Mouse (Mus musculus) Muller cell, postnatal 12 days (primary cell): ENCODE data around the gene Gm10720.
"Not testable (repeated sequence)": the region's sequence is repeated elsewhere in the genome, so short reads cannot be mapped to it uniquely, and the experiment has no call there.

Experiments
- DNase-seq: peaks from one replicate; pipeline ENCODE4 v3.0.0-alpha.2; 2015; ENCODE audit errors: inconsistent ontology term

The Gm10720 gene

DNA sequence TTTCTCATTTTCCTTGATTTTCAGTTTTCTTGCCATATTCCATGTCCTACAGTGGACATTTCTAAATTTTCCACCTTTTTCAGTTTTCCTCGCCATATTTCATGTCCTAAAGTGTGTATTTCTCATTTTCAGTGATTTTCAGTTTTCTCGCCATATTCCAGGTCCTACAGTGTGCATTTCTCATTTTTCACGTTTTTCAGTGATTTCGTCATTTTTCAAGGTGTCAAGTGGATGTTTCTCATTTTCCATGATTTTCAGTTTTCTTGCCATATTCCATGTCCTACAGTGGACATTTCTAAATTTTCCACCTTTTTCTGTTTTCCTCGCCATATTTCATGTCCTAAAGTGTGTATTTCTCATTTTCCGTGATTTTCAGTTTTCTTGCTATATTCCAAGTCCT lies 10.2 kb downstream of the Gm10720 start:
- DNase-seq, result not testable (repeated sequence)

DNA sequence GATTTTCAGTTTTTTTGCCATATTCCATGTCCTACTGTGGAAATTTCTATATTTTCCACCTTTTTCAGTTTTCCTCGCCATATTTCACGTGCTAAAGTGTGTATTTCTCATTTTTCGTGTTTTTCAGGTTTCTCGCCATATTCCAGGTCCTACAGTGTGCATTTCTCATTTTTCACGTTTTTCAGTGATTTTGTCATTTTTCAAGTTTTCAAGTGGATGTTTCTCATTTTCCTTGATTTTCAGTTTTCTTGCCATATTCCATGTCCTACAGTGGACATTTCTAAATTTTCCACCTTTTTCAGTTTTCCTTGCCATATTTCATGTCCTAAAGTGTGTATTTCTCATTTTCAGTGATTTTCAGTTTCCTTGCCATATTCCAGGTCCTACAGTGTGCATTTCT lies 10.7 kb downstream of the Gm10720 start:
- DNase-seq, result not testable (repeated sequence)

DNA sequence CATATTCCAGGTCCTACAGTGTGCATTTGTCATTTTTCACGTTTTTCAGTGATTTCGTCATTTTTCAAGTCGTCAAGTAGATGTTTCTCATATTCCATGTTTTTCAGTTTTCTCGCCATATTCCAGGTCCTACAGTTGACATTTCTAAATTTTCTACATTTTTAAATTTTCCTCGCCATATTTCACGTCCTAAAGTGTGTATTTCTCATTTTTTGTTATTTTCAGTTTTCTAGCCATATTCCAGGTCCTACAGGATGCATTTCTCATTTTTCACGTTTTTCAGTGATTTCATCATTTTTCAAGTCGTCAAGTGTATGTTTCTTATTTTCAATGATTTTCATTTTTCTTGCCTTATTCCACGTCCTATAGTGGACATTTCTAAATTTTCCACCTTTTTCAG lies 11.3 kb downstream of the Gm10720 start:
- not testable (repeated sequence) for DNase-seq

DNA sequence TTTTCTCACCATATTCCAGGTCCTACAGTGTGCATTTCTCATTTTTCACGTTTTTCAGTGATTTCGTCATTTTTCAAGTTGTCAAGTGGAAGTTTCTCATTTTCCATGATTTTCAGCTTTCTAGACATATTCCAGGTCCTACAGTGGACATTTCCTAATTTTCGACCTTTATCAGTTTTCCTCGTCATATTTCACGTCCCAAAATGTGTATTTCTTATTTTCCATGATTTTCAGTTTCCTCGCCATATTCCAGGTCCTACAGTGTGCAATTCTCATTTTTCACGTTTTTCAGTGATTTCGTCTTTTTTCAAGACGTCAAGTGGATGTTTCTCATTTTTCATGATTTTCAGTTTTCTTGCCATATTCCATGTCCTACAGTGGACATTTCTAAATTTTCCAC lies 11.7 kb downstream of the Gm10720 start:
- DNase-seq, result peak; percentile 82

DNA sequence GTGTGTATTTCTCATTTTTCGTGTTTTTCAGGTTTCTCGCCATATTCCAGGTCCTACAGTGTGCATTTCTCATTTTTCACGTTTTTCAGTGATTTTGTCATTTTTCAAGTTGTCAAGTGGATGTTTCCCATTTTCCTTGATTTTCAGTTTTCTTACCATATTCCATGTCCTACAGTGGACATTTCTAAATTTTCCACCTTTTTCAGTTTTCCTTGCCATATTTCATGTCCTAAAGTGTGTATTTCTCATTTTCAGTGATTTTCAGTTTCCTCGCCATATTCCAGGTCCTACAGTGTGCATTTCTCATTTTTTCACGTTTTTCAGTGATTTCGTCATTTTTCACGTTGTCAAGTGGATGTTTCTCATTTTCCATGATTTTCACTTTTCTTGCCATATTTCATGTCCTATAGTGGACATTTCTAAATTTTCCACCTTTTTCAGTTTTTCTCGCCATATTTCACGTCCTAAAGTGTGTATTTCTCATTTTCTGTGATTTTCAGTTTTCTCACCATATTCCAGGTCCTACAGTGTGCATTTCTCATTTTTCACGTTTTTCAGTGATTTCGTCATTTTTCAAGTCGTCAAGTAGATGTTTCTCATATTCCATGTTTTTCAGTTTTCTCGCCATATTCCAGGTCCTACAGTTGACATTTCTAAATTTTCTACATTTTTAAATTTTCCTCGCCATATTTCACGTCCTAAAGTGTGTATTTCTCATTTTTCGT lies 14.0 kb downstream of the Gm10720 start:
- not testable (repeated sequence) for DNase-seq

DNA sequence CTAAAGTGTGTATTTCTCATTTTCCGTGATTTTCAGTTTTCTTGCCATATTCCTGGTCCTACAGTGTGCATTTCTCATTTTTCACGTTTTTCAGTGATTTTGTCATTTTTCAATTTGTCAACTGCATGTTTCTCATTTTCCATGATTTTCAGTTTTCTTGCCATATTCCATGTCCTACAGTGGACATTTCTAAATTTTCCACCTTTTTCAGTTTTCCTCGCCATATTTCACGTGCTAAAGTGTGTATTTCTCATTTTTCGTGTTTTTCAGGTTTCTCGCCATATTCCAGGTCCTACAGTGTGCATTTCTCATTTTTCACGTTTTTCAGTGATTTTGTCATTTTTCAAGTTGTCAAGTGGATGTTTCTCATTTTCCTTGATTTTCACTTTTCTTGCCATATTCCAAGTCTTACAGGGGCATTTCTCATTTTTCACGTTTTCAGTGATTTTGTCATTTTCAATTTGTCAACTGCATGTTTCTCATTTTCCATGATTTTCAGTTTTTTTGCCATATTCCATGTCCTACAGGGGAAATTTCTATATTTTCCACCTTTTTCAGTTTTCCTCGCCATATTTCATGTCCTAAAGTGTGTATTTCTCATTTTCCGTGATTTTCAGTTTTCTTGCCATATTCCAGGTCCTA lies 15.3 kb downstream of the Gm10720 start:
- DNase-seq, result peak; percentile 98

DNA sequence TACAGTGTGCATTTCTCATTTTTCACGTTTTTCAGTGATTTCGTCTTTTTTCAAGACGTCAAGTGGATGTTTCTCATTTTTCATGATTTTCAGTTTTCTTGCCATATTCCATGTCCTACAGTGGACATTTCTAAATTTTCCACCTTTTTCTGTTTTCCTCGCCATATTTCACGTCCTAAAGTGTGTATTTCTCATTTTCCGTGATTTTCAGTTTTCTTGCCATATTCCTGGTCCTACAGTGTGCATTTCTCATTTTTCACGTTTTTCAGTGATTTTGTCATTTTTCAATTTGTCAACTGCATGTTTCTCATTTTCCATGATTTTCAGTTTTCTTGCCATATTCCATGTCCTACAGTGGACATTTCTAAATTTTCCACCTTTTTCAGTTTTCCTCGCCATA lies 18.8 kb downstream of the Gm10720 start, which contains the start of gene Gm17535:
TSS of gene Gm17535 (plus strand) at position 301 of the 400 bp plus-strand sequence.
- not testable (repeated sequence) for DNase-seq

DNA sequence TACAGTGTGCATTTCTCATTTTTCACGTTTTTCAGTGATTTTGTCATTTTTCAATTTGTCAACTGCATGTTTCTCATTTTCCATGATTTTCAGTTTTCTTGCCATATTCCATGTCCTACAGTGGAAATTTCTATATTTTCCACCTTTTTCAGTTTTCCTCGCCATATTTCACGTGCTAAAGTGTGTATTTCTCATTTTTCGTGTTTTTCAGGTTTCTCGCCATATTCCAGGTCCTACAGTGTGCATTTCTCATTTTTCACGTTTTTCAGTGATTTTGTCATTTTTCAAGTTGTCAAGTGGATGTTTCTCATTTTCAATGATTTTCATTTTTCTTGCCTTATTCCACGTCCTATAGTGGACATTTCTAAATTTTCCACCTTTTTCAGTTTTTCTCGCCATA lies 21.1 kb downstream of the Gm10720 start, which contains the start of gene Gm10715:
TSS of gene Gm10715 (plus strand) at position 301 of the 400 bp plus-strand sequence.
- not testable (repeated sequence) for DNase-seq

DNA sequence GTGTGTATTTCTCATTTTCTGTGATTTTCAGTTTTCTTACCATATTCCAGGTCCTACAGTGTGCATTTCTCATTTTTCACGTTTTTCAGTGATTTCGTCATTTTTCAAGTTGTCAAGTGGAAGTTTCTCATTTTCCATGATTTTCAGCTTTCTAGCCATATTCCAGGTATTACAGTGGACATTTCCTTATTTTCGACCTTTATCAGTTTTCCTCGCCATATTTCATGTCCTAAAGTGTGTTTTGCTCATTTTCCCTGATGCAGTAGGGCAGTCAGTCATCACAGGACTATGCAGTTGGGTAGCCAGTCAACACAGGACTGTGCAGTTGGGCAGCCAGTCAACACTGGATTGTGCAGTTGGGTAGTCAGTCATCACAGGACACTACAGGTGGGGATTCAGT lies 22.7 kb downstream of the Gm10720 start:
- peak; percentile 40 for DNase-seq
